Mouse (Mus musculus) layer of hippocampus, adult 9-10 months (tissue): Measurements from ENCODE around the gene Apobec3.

Experiments
- DNase-seq: peaks from one replicate; pipeline ENCODE4 v3.0.0; 2022; ENCODE audit warnings: low spot score

The Apobec3 gene

GRCm38 (mm10) chr15:79891436-79892212 is at the start of gene Apobec3:
Apobec3 (plus strand) TSS chr15:79891659.
- DNase-seq: no peak

DNA sequence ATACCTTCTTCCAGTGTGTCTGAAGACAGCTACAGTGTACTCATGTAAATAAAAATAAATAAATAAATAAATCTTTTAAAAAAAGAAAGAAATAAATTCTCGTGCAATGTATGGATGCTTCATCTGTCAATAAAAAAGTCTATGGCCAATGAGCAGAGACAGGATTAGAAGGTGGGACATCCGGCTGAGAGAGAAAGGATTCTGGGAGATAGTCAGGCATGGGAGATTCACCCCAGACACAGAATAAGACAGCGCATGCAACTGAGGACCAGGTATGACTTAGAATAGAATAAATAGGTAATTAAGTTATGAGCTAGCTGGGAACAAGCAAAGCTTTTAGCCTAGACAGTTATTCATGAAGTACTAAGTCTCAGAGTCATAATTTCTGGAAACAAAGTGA is 48.5 kb upstream of the Apobec3 start:
- DNase-seq: no peak

DNA sequence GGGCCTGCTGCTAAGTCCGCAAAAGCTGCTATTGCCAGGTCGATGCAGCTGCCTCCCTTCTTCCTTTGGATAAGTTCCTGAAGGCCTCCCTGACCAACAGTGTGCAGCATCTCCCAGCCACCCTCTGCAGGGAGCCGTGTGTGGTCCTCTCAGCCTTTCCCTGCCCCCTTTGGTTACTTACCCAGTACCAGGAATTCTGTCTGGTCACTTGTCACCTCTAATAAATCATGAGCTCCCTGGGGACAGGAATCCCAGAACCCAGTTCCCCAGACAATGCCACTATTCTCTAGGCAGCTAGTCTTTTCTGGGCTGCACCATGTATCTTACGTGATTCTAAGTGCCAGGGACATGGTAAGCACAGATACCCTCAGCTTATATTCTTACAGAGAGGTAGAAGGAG is 45.5 kb upstream of the Apobec3 start:
- DNase-seq: no peak

- DNase-seq: no peak
Observed at GRCm38 (mm10) chr15:79847100-79847499, 44.4 kb upstream of the Apobec3 start.

DNA sequence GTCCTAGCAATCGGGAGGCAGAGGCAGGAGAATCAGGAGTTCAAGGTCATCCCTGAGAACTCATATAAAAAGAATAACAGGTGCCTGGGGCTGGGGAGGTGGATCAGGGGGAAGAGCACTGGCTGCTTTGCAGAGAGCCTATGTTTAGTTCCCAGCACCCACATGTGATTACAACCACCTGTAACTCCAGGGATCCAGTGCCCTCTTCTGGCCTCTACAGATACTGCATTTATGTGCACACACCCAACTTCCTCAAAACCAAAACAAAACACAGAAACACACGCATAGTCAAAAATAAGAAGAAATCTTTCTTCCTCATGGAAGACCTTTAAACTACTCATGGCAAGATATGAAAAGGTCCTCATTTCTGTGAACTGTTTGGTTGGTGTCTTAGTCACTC is 41.3 kb upstream of the Apobec3 start:
- no peak for DNase-seq

DNA sequence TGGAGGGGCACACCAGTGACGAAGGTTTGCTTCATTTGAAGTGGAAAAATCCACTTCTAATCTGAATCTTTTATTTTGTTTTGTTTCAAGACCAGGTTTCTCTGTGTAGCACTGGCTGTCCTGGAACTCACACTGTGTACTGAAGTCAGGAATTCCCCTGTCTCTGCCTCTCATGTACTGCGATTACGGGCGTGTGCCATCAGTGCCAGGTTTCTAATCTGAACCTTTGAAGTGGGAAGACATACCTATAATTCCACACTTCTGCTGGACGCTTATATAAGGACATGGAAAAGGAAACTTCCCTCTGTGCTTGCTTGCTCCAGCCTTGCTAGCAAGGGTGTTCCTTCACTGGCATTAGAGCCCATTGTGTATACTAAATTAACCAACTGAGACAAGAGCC is 32.5 kb upstream of the Apobec3 start:
- no peak for DNase-seq

DNA sequence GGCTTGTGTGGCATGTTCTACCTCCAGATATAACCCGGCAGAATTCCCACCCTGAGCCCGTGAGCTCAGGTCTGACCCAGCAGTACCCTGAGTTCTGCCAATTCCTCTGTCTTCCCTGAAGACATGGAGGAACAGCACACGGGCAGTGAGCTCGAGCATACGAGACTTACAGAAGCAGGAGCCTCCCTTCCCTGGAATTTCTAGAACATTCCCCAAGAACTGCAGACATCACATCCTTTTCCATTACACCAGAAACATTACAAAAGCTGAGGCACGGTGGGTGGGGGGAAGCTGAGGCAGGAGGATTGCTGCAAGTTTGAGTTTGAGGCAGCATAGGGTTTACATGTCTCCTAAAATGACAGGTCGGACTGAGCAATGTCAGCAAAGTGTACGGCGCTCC is 31.6 kb upstream of the Apobec3 start:
- no peak for DNase-seq

DNA sequence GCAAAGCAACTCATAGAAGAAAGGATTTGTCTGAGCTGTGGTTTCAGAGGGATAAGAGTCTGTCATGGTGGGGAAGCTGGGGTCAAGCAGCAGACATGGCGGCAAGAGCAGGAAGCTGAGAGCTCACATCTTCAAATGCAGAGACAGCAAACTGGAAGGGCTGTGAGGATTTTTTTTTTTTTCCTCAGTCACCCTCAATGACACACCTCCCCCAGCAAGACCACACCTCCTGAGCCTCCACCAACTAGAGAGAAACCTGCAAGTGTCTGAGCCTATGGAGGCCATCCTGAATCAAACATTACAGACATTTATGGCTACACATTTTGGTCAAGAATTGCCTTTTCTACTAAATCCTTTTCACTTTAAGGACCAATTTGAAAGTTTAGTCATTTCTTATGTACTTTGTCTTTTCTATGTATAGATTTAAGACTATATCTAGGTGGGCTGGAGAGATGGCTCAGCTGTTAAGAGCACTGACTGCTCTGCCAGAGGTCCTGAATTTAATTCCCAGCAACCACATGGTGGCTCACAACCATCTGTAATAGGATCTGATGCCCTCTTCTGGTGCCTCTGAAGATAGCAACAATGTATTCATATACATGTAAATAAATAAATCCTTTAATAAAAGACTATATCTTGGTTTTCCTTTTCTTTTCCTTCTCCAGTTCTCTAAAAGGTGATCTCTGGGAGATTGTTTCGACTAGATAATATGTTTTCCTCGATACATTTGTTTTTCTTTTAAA is 24.0 kb upstream of the Apobec3 start:
- DNase-seq: no peak

GRCm38 (mm10) chr15:79873545-79873944 is 17.9 kb upstream of the Apobec3 start:
- DNase-seq: no peak

DNA sequence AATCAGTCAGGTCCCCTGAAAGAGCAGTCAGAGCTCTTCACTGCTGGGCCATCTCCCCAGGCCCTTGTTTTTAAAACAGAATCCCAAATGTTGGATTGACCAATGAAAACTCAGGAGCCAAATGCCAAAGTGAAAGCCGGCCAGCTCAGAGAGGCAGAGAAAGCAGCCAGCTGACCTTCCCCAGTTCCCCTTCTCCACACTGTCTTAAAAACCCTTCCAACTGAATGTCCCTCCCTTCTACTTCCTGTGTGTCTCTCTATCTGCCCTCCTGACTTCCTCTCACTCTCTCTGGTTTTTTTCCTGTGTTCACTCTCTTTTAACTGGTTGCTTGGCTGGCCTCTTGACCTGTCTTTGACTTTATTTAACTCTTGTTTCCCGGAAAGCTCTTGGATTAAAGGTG is 17.5 kb upstream of the Apobec3 start:
- DNase-seq: no peak

DNA sequence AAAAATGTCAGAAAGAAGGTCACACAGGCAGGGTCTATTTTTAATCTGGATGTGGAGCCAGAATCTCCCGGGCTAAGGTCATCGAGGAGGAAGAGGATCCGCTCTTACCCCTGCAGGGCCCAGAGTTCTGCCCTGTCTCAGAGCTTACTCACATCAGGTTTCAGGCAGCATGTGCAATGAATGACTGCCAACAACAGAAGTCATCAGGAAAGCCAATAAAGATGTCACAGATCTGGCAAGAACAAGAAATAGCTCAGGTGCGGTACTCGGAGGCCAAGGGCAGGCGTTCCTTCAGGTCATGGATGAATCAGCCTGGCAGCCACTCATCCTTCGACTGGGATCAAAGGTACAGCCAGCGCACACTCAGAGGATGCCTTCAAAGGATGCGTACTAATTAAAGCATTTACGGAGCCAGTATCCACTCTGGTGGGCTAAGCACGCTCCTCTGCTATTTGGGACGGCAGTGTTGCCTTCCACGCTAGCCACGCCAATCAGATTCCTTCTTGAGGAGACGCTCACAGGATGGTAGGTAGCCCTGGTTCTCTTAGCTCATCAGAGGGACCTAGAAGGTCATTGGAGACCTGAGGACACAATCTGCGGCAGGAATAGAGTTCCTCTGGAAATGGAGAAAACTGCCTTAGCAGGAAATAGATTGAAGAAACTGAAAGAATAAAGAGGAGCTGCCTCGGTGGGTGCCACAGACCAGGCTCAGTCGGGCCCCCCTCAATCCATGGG is 16.0 kb upstream of the Apobec3 start:
- DNase-seq: no peak

DNA sequence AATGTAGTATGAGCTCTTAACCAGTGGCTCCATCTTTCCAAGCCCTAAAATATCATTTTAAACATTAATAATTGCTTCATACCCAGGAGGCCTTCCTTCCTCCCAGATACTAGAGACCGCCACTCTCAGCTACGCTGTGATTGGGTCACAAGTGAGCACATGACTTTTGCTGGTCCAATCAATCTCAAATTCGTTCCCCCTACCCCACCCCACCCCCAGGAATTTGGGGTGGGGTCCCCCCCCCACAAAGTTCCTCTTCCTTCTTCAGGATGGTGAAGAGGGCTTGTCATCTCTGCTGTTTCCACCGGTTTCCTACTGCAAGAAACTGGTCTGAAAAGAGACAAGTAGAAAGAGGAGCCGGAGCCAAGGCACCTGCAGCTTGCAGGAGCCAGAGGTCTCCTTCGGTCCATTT is 12.7 kb upstream of the Apobec3 start:
- DNase-seq: no peak

DNA sequence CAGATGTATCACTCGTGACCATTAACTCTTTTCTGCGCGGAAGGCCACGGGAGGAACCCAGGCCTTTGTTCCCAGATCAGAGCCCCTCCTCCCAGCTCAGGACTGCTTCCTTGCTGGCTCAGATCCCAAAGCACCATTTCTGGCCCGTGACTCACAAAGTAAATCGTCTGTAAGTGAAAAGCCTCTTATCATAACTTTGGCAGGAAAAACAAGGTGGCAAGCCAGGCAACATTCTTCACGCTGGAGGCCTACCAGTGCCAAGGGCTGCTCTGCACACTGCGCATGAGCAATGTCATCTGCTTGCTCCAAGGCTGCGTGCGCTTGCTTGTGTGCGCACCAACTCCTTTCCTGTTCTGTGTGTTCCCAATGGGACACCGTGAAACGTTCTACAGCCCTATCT is 12.1 kb upstream of the Apobec3 start:
- peak; percentile 32 for DNase-seq

GRCm38 (mm10) chr15:79880477-79880876 is 11.0 kb upstream of the Apobec3 start:
- no peak for DNase-seq

DNA sequence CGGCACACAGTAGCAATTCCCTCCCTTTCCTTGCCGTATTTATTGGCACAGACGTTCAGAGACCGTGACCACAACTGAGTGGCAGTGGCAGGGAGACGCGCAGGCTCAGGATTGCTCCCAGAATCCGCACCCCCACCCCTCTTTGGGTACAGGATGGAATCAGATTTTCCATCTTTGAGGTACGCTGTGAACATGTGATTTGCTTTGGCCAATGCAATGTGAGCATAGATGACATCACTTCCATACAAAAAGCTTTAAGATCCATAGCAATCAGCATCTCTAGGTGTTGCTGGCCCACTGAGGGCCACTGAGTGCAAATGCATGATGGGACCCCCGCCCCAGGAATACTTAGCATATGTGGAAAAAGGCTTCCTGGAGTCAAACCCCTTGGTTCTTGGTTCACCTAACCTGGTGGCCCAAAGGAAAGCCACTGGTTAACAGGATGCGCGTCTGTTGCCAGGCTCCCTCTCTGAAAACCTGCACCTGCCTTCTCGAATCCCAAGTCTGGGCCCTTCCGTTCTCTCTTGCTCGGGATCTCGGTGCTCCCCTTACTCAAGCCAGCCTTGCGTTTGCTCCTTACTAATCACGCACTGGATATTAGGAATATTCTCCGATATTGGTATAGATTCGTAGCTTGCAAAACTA is 8.7 kb upstream of the Apobec3 start:
- peak; percentile 58 for DNase-seq

DNA sequence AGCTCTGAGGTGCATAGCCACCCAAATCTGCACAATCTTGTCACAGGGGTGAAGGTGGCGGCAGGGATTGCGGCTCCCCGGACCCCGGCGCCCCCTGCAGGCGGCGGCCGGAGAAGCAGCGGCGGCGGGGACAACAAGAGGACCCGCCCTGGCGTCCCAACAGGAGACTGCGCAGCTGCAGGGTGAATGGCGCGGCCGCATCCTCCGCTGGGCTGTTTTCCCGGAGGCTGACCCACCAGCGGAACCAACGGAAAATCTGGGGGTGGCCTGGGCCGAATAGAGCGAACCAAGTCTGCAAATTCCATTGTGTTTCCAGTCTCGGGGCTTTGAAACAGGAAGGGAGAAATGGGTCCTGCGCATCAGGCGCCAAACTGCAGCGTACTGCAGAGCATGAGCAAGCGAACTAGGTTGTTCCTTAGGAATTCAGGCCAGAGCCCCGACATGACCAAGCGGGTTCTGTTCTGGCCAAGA is 8.1 kb upstream of the Apobec3 start:
- DNase-seq: peak; percentile 87

DNA sequence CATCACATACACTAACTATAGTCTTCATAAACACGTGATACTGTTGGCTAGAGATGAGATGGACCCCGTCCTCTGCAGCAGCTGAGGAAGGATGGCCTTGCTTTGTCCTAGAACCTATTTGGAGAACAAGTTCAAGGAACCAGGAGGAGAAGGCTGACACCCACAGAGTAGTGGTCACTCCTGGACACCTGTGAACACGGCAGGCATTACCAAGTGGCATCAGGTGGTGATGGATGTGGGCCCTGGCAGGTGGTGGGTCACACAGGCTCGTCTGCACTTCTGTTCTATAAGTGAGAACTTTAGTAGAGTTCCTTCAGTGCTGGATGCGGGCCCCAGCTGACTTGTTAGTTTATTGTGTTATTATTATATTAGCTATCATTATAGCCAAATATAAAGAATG is 6.6 kb upstream of the Apobec3 start:
- DNase-seq: no peak

- no peak for DNase-seq
Observed at GRCm38 (mm10) chr15:79892213-79892541, 718 bp downstream of the Apobec3 start.

- no peak for DNase-seq
Observed at GRCm38 (mm10) chr15:79892995-79893823, 1.8 kb downstream of the Apobec3 start.

- DNase-seq: no peak
Observed at GRCm38 (mm10) chr15:79893824-79894123, 2.3 kb downstream of the Apobec3 start.

- DNase-seq: no peak
Observed at GRCm38 (mm10) chr15:79894343-79894742, 2.9 kb downstream of the Apobec3 start.
